Comparison of ENCODE assay signal across 13 mouse cellular contexts in genomic region chr15:86344906-86345331, GRCm38 (mm10).
DNase-seq lines count a peak whose midpoint lies in the region; ATAC-seq and TF ChIP-seq lines count a peak whose summit lies in the region.
"Had no signal": no experiment of that assay in that cellular context is flagged by ENCODE, and none has a peak within 500 bp of the region (broad histone marks: within the 10 kb centered on the region; RNA-seq: fewer than 3 reads in every experiment).

No protein-coding gene starts in this region.

- H3K4me1 ChIP-seq in hindbrain, embryonic 13.5 days (replicated peaks), result peaks cover 67% of the 10 kb centered on the region
- H3K4me1 ChIP-seq in hindbrain, embryonic 16.5 days (ENCODE audit: control insufficient read depth, insufficient read depth, low read depth, low read length), result peaks cover 22% of the 10 kb centered on the region
- H3K4me1 ChIP-seq in intestine, embryonic 15.5 days (replicated peaks), result 0 out of 2 replicates have a peak, but pooled peaks cover 6% of the 10 kb centered on the region

- DNase-seq in CD4-positive helper T cell, adult 2 months (ENCODE audit: low read depth, low spot score), result peak; percentile 50
- peak; percentile 87 for DNase-seq in brain, embryonic 14.5 days (ENCODE audit: low read depth)
- DNase-seq in cerebellum, adult 18-20 months, result no peak
- DNase-seq: adrenal gland, postnatal 14 days; embryo, embryonic 11 days; gastrocnemius, postnatal 25 days; left cerebral cortex, postnatal 4 days; lung, postnatal 4 days had no signal

- no peak for TF ChIP-seq POLR2A in brain, embryonic 14.5 days (IDR thresholded peaks at IDR 0.05; ENCODE audit: borderline replicate concordance, extremely low read depth, insufficient read depth, insufficient read length, poor library complexity, severe bottlenecking)

- no peak for TF ChIP-seq CTCF in brain, embryonic 14.5 days (IDR thresholded peaks at IDR 0.05; ENCODE audit: borderline replicate concordance, extremely low read depth, insufficient read depth, insufficient read length)

- H3K27me3 ChIP-seq in hindbrain, embryonic 13.5 days, result no peaks in the 10 kb centered on the region
- H3K27me3 ChIP-seq in hindbrain, embryonic 16.5 days (replicated peaks; ENCODE audit: control insufficient read depth, insufficient read depth, low read length), result no peaks in the 10 kb centered on the region
- H3K27me3 ChIP-seq in intestine, embryonic 15.5 days (replicated peaks), result no peaks in the 10 kb centered on the region

- WGBS in hindbrain, embryonic 13.5 days, result 56% methylated on average over 8 of the region's 8 CpGs
- 48% methylated on average over 8 of the region's 8 CpGs for WGBS in hindbrain, embryonic 16.5 days
- 68% methylated on average over 8 of the region's 8 CpGs for WGBS in intestine, embryonic 15.5 days

- peak overlapping the region; percentile 13; the same call in 1 of the 2 replicates for H3K27ac ChIP-seq in hindbrain, embryonic 13.5 days
- no peak overlapping the region for H3K27ac ChIP-seq in hindbrain, embryonic 16.5 days (ENCODE audit: low read depth, low read length)
- H3K27ac ChIP-seq in intestine, embryonic 15.5 days, result no peak overlapping the region

- no peaks in the 10 kb centered on the region for H3K9me3 ChIP-seq in hindbrain, embryonic 13.5 days
- no peaks in the 10 kb centered on the region for H3K9me3 ChIP-seq in hindbrain, embryonic 16.5 days (ENCODE audit: control insufficient read depth, low read length)
- H3K9me3 ChIP-seq in intestine, embryonic 15.5 days, result no peaks in the 10 kb centered on the region

- no peak overlapping the region for H3K4me3 ChIP-seq in hindbrain, embryonic 13.5 days
- no peak overlapping the region for H3K4me3 ChIP-seq in hindbrain, embryonic 16.5 days (ENCODE audit: low read length)
- H3K4me3 ChIP-seq in intestine, embryonic 15.5 days (replicated peaks), result no peak overlapping the region

- ATAC-seq in hindbrain, embryonic 13.5 days (ENCODE audit: low FRiP score), result no peak; the same call in 1 of the 2 replicates
- ATAC-seq in hindbrain, embryonic 16.5 days, result no peak
- peak; percentile 57 for ATAC-seq in megakaryocyte progenitor cell, adult 5-6 weeks (replicated peaks; ENCODE audit: poor library complexity)
- ATAC-seq in intestine, embryonic 15.5 days, result no peak
- no peak for ATAC-seq in cerebellum, adult (ENCODE audit: insufficient number of reproducible peaks, low FRiP score, low TSS enrichment)

- no peak overlapping the region for H3K4me2 ChIP-seq in hindbrain, embryonic 13.5 days
- no peak overlapping the region for H3K4me2 ChIP-seq in hindbrain, embryonic 16.5 days (ENCODE audit: low read length)
- no peak overlapping the region for H3K4me2 ChIP-seq in intestine, embryonic 15.5 days (replicated peaks)

- H3K36me3 ChIP-seq in hindbrain, embryonic 13.5 days, result no peaks in the 10 kb centered on the region
- no peaks in the 10 kb centered on the region for H3K36me3 ChIP-seq in hindbrain, embryonic 16.5 days (ENCODE audit: control insufficient read depth, insufficient read depth, low read length)
- no peaks in the 10 kb centered on the region for H3K36me3 ChIP-seq in intestine, embryonic 15.5 days

- no peak overlapping the region for H3K9ac ChIP-seq in hindbrain, embryonic 13.5 days
- H3K9ac ChIP-seq in hindbrain, embryonic 16.5 days (ENCODE audit: low read depth, low read length), result no peak overlapping the region
- no peak overlapping the region for H3K9ac ChIP-seq in intestine, embryonic 15.5 days

Comparison
In these comparisons a context has a peak if more than half of its experiments do, and no peak if none do; other contexts are left out.
1. DNase-seq: peak in CD4-positive helper T cell, adult 2 months (single experiment) and brain, embryonic 14.5 days (single experiment); none in cerebellum, adult 18-20 months (0 of 2).